Mouse (Mus musculus) brain, embryonic 18.5 days (tissue): Measurements from ENCODE around the gene Supt5.
"Not testable (repeated sequence)": the region's sequence is repeated elsewhere in the genome, so short reads cannot be mapped to it uniquely, and the experiment has no call there.

ENCODE experiments used
- DNase-seq: peaks from one replicate; pipeline ENCODE4 v3.0.0-alpha.2; 2012; ENCODE audit warnings: low read depth, low spot score

Gene Supt5

GRCm38 (mm10) chr7:28338108-28338998 lies at the start of gene Supt5:
Supt5 (minus strand) TSS chr7:28338746.
- peak; percentile 94 for DNase-seq

DNA sequence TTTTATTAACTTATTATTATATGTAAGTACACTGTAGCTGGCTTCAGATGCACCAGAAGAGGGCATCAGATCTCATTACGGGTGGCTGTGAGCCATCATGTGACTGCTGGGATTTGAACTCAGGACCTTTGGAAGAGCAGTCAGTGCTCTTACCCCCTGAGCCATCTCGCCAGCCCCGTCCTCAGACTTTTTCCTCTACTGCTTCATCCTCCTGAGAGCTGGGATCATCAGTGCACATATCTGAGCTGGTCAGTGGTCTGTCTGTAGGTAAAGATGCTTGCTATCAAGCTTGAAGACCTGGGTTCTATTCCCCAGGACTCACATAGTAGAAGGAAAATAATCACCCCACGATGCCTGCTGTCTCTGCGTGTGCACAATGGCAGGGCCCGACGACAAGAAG lies 48.8 kb upstream of the Supt5 start:
- DNase-seq: not testable (repeated sequence)

GRCm38 (mm10) chr7:28386877-28387276 lies 48.3 kb upstream of the Supt5 start:
- not testable (repeated sequence) for DNase-seq

DNA sequence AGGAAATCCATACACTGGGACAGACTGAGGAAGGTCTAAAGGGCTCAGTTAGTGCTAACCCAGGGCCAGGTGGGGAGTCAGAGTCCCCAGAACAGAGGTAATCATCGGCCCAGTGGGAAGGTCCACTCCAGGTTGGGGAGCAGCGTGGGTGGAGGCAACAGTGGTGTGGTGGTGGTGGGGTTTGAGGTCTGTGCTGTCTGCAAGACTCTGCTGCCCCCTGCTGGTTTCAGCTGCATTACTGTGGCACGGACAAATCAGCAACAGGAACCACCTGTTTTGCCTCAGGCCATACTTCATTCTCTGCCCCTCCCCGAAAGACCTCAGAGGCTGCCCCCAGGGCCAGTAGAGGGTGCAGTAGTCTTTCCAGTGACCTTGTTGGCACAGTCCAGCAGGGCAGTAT lies 47.9 kb upstream of the Supt5 start:
- no peak for DNase-seq

GRCm38 (mm10) chr7:28386007-28386406 lies 47.5 kb upstream of the Supt5 start:
- DNase-seq: no peak

DNA sequence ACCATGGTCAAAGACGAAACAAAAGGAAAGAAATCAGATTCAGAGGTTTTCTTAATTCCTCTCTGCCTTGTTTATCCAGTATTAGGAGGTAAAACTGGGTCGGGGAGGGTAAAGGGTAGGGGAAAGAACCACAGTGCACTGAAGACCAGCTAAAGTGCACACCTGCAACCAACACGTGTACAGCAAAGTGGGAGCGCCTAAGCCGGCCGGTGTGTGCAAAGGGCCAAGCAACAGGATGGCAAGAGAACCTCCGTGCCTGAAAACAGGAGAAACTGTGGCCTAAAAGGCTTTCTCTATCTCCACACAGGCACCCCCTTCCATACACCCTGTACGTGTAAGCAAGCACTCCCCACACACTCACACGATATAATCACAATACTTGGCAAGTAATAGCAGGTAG lies 46.6 kb upstream of the Supt5 start:
- no peak for DNase-seq

DNA sequence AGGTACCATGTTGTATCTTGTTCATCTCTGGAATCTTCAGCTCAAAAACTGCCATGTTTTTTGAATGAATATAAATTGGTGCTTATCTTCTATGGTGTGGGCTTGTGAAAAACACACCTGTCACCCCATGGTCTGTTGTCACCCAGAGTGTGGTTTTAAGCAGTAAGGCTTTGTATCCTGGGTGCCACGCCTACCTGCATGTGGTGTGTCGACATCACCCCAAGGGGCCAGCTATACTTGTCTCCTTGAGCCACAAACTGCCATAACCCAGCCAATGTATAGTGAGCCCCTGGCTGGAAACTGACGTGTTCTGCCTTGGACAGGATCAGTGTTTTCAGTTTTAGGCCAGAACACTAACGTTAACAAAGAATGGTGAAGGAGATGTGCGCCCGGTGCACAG lies 45.6 kb upstream of the Supt5 start:
- DNase-seq: no peak

GRCm38 (mm10) chr7:28383606-28384005 lies 45.1 kb upstream of the Supt5 start:
- DNase-seq: no peak

DNA sequence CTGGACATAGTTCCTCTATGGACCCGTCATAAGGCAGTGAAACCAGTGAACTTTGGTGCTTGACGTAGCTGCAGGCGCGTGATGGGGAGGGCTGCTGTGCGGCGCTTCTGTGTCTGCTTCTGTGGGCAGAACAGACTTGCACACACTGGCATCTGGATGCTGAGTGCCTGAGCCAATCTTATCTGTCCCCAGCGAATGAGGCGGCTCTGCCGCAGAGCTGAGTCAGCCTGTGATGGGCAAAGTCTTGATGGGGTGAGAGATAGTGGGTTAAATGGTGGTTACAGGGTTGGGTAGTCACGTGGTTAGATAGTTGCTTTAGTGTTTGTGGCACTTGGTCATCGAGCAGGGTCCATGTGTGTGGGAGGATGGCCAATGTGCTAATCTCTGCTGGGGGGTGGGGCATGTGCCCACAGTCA lies 44.4 kb upstream of the Supt5 start:
- DNase-seq: no peak

DNA sequence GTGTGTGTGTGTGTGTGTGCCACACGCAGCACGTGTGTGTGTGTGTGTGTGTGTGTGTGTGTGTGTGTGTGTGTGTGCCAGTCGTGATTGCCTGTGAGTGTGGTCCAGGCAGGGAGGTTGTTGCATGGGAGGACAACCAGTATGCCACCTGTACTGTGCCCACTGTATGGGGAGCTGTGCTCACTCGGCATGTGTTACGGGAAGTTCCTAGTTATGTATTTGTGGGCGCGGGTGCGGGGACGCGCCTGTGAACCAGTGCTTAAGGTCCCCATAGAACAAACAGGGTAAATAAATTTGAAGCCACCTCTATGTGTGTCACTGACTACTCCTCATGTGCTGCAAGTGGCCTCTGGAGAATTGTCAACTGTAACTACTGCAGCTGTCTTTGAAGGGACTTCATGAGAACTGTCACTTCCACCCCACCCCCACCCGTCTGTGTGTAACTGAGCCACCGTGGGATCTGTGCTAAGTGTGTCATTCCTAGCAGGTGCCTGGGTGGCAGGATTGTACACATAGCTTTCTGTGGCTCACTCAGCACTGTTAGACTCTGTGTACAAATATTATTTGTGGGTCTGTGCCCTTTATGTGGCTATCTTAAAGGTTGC lies 43.9 kb upstream of the Supt5 start:
- no peak for DNase-seq

- DNase-seq: no peak
Measured at GRCm38 (mm10) chr7:28381938-28382337, 43.4 kb upstream of the Supt5 start.

DNA sequence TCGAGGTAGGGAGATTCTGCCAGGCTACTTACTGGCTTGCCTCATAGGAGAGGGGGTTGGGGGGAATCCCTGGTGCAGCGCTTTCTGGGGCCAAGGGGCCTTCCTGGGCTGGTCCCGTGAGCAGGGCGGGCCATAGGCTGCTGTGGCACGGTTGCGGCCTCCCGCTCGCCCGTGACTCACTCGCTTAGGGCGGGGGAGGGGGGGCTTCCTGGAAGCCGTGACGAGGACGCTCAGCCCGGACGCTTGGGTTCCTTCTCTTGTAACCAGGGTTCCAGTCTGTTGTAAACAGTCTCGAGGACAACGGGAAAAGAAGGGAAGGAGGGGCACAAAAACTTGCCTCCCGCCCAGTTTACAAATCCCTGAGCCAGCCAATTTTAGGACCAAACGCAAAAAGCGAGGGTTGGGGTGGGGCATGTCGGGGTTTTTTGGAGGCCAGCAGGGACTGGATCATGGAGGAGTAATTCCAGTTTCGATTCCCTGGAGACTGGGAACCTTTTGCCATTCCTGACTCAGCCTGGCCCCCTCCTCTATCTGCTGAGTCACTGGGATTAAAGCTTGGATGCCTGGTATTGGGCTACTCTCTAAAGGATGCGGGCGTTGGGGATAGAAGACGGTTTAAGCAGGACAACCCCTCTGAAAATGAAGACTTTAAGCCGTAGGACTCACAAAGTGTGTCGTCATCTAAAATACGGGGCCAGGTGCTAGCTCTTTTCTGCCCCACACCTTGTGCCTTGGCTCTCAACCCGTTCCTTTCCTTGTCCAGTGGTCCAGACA lies 42.7 kb upstream of the Supt5 start:
- DNase-seq: no peak

DNA sequence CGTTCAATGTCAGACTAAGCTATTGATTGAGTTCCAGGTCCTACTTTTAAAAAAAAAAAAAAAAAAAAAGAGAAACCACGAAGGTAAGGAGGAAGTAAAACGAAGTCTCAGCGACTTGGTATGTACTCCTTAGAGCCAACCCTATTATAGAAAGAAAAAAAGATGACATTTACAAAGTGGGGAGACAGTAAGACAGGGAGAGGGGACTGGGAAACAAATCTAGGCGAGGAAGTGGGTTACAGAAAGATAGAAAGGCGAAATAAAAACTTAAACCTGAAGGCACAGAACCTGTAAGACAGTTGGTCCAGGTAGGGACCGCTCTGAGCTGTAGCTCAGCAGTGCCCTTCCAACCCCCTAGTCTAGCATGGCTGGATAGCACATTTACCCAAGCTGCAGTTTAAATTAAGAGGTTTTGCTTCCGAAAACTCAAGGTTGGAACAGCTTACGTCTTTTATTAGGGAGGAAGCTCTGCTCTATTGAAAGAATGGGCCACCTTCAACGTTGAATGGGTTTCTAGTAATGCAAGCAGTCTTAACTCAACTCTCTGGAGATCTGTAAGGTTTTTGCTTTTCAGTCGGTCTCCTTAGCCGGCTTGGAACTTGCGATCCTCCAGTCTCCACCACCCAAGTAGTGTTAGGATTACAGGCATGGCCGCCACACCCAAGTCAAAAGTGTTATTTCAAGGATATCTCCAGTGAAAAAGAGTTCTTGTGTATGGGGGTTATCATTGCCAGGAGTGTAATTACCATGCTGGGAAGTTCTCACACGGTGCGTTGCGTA lies 41.9 kb upstream of the Supt5 start, which contains the start of gene Zfp36:
Gene Zfp36 (minus strand): TSS at position 17 of the 780 bp plus-strand sequence.
- no peak for DNase-seq

GRCm38 (mm10) chr7:28378769-28379651 lies 40.5 kb upstream of the Supt5 start:
- no peak for DNase-seq

- no peak for DNase-seq
Measured at GRCm38 (mm10) chr7:28378066-28378690, 39.6 kb upstream of the Supt5 start.

GRCm38 (mm10) chr7:28377190-28378065 lies 38.9 kb upstream of the Supt5 start:
- DNase-seq: no peak

DNA sequence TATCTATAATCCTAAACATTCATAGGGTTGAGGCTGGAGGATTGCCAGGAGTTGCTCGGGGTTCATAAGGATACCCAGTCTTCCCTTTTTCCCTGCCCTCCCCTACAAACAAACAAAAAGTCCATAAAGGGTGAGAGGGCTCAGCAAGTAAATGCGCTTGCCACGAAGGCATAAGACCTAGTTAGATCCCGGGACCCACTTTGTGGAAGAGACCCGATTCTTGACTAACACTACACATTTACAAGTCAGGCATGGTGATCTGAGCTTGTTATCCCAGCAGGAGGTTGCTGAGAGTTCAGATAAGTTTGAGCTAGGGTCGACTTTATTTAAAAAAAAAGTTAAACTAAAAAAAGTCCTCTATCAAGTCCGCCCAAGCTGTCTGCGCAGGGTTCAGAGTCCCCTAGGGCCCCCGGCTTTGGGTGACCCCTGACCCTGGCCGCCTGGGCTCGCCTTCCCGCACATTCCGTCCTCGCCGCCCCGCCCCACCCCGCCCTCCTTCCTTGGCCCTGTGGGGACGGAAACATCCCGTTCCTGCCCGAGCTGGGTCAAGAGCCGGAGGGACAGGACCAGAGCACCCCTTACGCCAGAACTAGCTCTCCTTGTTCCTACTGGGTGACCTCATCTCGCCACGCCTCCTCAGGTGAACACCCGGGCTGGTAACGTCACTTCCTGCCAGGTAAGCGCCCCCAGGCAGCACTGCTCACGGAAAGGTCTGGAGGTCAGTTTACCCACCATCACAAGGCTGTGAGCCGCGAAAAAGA lies 37.6 kb upstream of the Supt5 start:
- DNase-seq: no peak
